Mouse (Mus musculus) kidney, postnatal 0 days (tissue): Measurements from ENCODE around the gene Fpr-rs4. TPM values are rescaled to one million over a fixed set of nuclear protein-coding genes. Genes with fewer than 3 reads are reported as not detected.
"Not testable (repeated sequence)": the region's sequence is repeated elsewhere in the genome, so short reads cannot be mapped to it uniquely, and the experiment has no call there.

Source experiments
- ATAC-seq: fragments of 200-750 bp; cut with Nextera tagmentation; replicated peaks from 2 replicates; pipeline ENCODE4 v1.8.0; 2017; ENCODE audit warnings: low read depth, moderate number of reproducible peaks, moderate TSS enrichment, moderate library complexity; ENCODE audit not compliant: low FRiP score
- DNase-seq: peaks from one replicate; pipeline ENCODE4 v3.0.0-alpha.2; 2016; ENCODE audit warnings: low spot score
- H3K27ac ChIP-seq: fragments of 300-500 bp; sonication (generic); 2 replicates; pipeline ENCODE4 v1.5.1; 2014; ENCODE audit warnings: mild to moderate bottlenecking
- H3K27me3 ChIP-seq: fragments of 300-500 bp; sonication (generic); 2 replicates; pipeline ENCODE4 v1.6.1; 2014; ENCODE audit warnings: low read length, mixed read lengths; ENCODE audit not compliant: insufficient read depth
- H3K36me3 ChIP-seq: fragments of 300-500 bp; sonication (generic); 2 replicates; pipeline ENCODE4 v1.6.1; 2014; ENCODE audit warnings: low read length, mixed read lengths; ENCODE audit not compliant: insufficient read depth
- H3K4me1 ChIP-seq: fragments of 300-500 bp; sonication (generic); replicated peaks from 2 replicates; pipeline ENCODE4 v1.6.1; 2014; ENCODE audit warnings: antibody characterized with exemption, low read length, mixed read lengths; ENCODE audit not compliant: insufficient read depth
- H3K4me2 ChIP-seq: fragments of 300-500 bp; sonication (generic); 2 replicates; pipeline ENCODE4 v1.6.1; 2014; ENCODE audit warnings: mild to moderate bottlenecking, low read length, moderate library complexity, mixed read lengths
- H3K4me3 ChIP-seq: fragments of 300-500 bp; sonication (generic); replicated peaks from 2 replicates; pipeline ENCODE4 v1.5.1; 2014; ENCODE audit warnings: low read depth, low read length
- H3K9ac ChIP-seq: fragments of 300-500 bp; sonication (generic); 2 replicates; pipeline ENCODE4 v1.6.1; 2014; ENCODE audit warnings: low read depth, low read length
- H3K9me3 ChIP-seq: fragments of 300-500 bp; sonication (generic); replicated peaks from 2 replicates; pipeline ENCODE4 v1.6.1; 2016; ENCODE audit warnings: low read length, inconsistent platforms, mixed read lengths
- CTCF ChIP-seq: IDR thresholded peaks from 2 replicates; pipeline ENCODE4 v1.5.1; 2016; ENCODE audit warnings: antibody characterized with exemption, low read depth, mild to moderate bottlenecking, moderate library complexity
- WGBS: fragments of 180-500 bp; shearing (Covaris S2); extraction: QIAGEN DNeasy Blood & Tissue Kit; methylation state at CpG from one replicate; pipeline ENCODE4 v1.1.7; 2014; 5-methylcytosine and 5-hydroxymethylcytosine counted together
- polyA plus RNA-seq: library from polyadenylated mRNA; unstranded; fragments of >200 nt; fragmentation: Nextera tagmentation; extraction: Ambion mirVana; gene quantifications from 2 replicates; pipeline ENCODE4 v1.2.1, GENCODE M21; 2015

The Fpr-rs4 gene
- not detected in 2 replicates for polyA plus RNA-seq

DNA sequence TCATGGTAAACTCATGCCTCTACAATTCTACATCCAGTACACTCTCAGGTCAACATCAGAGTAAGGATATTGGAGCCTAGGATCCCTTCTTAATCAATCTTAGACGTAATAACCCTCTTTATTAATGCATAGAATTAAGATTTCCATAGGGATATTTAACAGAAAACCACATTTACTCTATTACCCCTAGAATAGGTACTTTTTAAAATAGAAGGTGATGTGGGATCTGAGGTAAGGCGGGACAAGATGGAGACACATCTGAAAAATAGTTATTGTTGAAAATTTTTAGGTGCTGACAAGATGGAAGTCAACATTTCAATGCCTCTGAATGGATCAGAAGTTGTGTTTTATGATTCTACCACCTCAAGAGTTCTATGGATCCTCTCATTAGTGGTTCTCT lies at the start of gene Fpr-rs4:
Gene Fpr-rs4, plus strand, starts transcription at position 301 of the 400 bp plus-strand sequence.
- Histone ChIP-seq H3K4me1 (no peaks in the 10 kb centered on the region), H3K27ac (no peak within 1 kb of the TSS), H3K36me3 (no peaks in the 10 kb centered on the region), H3K9me3 (no peaks in the 10 kb centered on the region), H3K4me2 (no peak within 1 kb of the TSS), H3K4me3 (no peak within 1 kb of the TSS), H3K9ac (no peak within 1 kb of the TSS), H3K27me3 (no peaks in the 10 kb centered on the region)
- 56% methylated on average over 2 of the region's 2 CpGs for WGBS
- DNase-seq, result no peak
- no peak for TF ChIP-seq CTCF
- ATAC-seq, result no peak

DNA sequence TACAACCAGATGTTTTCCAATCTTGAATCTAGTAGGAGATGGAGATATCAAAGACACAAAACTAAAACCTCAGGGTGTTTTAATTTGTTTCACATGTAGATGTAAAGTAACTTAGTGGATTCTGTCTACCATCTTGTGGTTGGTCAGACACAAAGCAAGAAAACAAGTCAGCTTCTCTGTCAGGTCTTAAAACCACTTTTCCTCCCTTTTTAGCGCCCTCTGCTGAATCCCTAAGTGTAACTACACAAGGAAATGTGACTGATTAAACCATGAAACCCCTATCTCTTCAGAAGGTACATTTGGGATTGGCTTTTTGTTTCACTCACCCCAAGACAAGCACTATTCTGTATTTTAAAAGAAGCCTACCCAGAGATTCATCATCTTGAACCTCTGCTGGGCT lies 48.1 kb upstream of the Fpr-rs4 start:
- Histone ChIP-seq H3K4me1 (no peaks in the 10 kb centered on the region), H3K27me3 (no peaks in the 10 kb centered on the region), H3K9me3 (no peaks in the 10 kb centered on the region), H3K4me2 (no peak overlapping the region), H3K4me3 (no peak overlapping the region), H3K9ac (no peak overlapping the region), H3K27ac (no peak overlapping the region), H3K36me3 (no peaks in the 10 kb centered on the region)
- ATAC-seq, result no peak
- peak; percentile 7 for DNase-seq
- WGBS, result 10% methylated on average over 1 of the region's 1 CpGs
- TF ChIP-seq CTCF, result peak; percentile 39

DNA sequence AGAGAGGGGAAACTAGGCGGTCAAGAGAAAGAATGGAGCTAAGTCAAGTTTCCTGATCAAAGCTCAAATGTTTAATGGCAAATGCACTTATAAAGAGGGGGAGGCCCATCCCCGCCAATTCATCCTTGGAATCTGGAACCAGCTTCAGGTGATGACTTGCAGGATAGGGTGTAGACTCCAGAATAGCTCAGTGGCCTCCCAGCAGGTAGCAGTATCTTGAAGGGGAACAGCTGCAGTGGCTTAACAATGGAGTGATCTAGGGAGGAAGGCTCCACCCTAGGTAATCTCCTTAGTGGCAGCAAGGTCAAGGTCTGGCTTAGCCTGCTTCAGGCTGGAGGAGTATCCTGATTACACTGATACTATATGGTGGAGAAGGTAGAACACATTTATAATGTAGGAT lies 40.3 kb upstream of the Fpr-rs4 start:
- H3K4me2 ChIP-seq, H3K9ac ChIP-seq, H3K9me3 ChIP-seq, DNase-seq, H3K27me3 ChIP-seq, H3K4me1 ChIP-seq, ATAC-seq, H3K36me3 ChIP-seq, H3K4me3 ChIP-seq, H3K27ac ChIP-seq: not testable (repeated sequence)
- 80% methylated on average over 2 of the region's 2 CpGs for WGBS

DNA sequence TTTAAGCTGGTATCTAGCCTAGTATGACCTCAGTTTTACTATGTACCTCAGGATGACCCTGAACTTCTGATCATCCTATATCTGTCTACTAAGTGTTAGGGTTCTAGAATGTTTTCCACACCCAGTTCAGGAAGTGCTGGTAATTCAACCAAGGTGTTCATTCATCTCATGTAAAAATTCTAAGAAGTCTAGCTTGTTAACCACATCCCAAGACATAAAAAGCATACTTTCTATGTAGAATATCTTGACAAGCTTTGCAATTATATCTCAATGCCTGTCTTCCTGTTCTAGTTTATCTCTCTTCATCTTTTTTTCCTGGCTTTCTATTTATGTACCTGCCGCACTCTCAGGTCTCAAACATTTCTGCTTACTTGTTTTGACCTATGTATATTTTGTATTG lies 16.8 kb upstream of the Fpr-rs4 start:
- H3K4me3 ChIP-seq, result no peak overlapping the region
- H3K27me3 ChIP-seq, result no peaks in the 10 kb centered on the region
- no peaks in the 10 kb centered on the region for H3K36me3 ChIP-seq
- H3K27ac ChIP-seq, result no peak overlapping the region
- ATAC-seq, result no peak
- H3K4me2 ChIP-seq, result no peak overlapping the region
- H3K9ac ChIP-seq, result no peak overlapping the region
- 88% methylated on average over 1 of the region's 1 CpGs for WGBS
- no peaks in the 10 kb centered on the region for H3K9me3 ChIP-seq
- DNase-seq, result no peak
- no peak for TF ChIP-seq CTCF
- no peaks in the 10 kb centered on the region for H3K4me1 ChIP-seq

DNA sequence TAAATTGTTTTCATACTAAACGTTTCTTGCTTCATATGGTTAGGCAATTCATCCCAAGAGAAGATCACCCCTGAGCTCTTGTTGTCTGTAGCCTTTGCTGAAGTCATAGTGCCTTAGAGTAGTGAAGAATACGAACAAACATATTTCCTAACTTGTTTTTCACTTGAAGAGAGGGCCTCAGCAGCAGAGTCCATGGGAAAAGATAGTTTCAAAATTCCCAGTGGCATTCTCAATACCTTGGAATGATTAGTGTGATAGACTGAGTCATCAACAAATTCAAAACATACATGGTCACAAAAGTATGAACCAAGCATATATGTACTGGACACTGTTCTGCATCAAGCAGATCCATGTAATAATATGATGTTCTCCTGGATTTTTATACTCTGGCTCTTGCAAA lies 27.6 kb downstream of the Fpr-rs4 start, which contains the start of gene Vmn2r124:
Gene Vmn2r124, plus strand, starts transcription at position 301 of the 400 bp plus-strand sequence.
- no peak within 1 kb of the TSS for H3K9ac ChIP-seq
- ATAC-seq (no peak), DNase-seq (no peak)
- no peak within 1 kb of the TSS for H3K4me2 ChIP-seq
- H3K27ac ChIP-seq, result no peak within 1 kb of the TSS
- WGBS, result 56% methylated on average over 2 of the region's 2 CpGs
- H3K27me3 ChIP-seq, result no peaks in the 10 kb centered on the region
- TF ChIP-seq CTCF, result no peak
- H3K36me3 ChIP-seq, result no peaks in the 10 kb centered on the region
- H3K4me1 ChIP-seq, result no peaks in the 10 kb centered on the region
- H3K4me3 ChIP-seq, result no peak within 1 kb of the TSS
- no peaks in the 10 kb centered on the region for H3K9me3 ChIP-seq

Other genes with a start within 250 kb of the Fpr-rs4 start
- gene Spaca6, start 194.6 kb upstream of the Fpr-rs4 start, polyA plus RNA-seq, result 14.4 and 18.5 TPM in 2 replicates
- 0.28 and 0.41 TPM in 2 replicates for gene Has1, start 166.5 kb upstream of the Fpr-rs4 start, polyA plus RNA-seq
- 0.39 and 0.83 TPM in 2 replicates for gene Fpr1, start 137.8 kb upstream of the Fpr-rs4 start, polyA plus RNA-seq
- gene Fpr2, start 133.9 kb upstream of the Fpr-rs4 start, polyA plus RNA-seq, result 0.37 and 0.80 TPM in 2 replicates
- not detected in 2 replicates for gene Fpr3, start 133.9 kb upstream of the Fpr-rs4 start, polyA plus RNA-seq
- gene Vmn2r124, start 27.7 kb downstream of the Fpr-rs4 start, polyA plus RNA-seq, result not detected in 2 replicates
- not detected in 2 replicates for gene Vmn2r91, start 63.3 kb downstream of the Fpr-rs4 start, polyA plus RNA-seq
- gene Vmn2r92, start 130.2 kb downstream of the Fpr-rs4 start, polyA plus RNA-seq, result not detected in 2 replicates